Mouse (Mus musculus): ENCODE measurements at regions not wholly inside any gene's neighbourhood (a gene's known extent, or its start where the extent isn't known, plus 50 kb on each side); places are given as distances from the start of the nearest gene placed in this dataset.

GRCm38 (mm10) chr8:92132949-92133348 lies 224.5 kb upstream of the Irx5 start:
- no peak for DNase-seq (ENCODE audit: low read depth)

DNA sequence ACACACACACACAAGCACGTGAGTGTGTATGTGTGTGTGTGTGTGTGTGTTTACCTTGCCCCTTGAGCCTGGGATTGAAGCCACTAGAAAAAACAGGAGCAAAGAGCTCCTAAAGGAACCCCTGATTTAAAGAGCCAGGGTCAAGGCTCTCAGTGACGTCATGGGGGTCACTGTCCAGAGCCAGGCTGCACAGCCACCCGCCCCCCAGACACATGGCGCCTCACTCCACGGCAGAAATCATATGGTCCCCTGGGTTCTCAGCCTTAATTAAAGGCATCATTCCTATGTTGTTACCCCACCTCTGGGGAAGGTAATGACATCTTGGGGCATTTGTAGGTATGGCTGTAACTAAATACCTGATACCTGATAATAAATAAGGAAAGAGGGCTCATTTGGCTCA lies 224.9 kb upstream of the Irx5 start:
- no peak for DNase-seq (ENCODE audit: low read depth)

GRCm38 (mm10) chr8:92130025-92130557 lies 227.3 kb upstream of the Irx5 start:
- DNase-seq (ENCODE audit: low read depth), result no peak

GRCm38 (mm10) chr8:92129241-92130015 lies 228.0 kb upstream of the Irx5 start:
- DNase-seq (ENCODE audit: low read depth), result peak; percentile 80

DNA sequence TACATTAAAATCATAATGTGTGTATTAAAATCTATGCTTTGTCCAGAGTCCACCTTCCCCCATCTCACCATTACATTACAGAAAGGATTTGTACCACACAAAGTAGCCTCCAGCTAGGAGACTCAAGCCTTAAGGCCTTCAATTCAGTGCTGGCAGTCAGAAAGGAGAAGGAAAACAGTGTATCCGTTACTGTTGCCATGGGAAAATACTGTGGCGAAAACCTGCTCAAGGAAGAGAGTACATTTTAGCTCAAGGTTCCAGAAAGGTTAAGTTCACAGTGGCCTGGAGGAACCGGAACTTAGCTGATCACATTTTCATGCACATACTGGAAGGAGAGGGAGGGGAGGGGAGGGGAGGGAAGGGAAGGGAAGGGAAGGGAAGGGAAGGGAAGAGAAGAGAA lies 231.8 kb upstream of the Irx5 start:
- DNase-seq (ENCODE audit: low read depth), result no peak

- DNase-seq (ENCODE audit: low read depth), result no peak
Observed at GRCm38 (mm10) chr8:92121296-92121695, 236.1 kb upstream of the Irx5 start.

GRCm38 (mm10) chr8:92115479-92116267 lies 241.8 kb upstream of the Irx5 start:
- DNase-seq (ENCODE audit: low read depth), result no peak

- DNase-seq (ENCODE audit: low read depth), result no peak
Observed at GRCm38 (mm10) chr8:92114311-92115275, 242.8 kb upstream of the Irx5 start.

DNA sequence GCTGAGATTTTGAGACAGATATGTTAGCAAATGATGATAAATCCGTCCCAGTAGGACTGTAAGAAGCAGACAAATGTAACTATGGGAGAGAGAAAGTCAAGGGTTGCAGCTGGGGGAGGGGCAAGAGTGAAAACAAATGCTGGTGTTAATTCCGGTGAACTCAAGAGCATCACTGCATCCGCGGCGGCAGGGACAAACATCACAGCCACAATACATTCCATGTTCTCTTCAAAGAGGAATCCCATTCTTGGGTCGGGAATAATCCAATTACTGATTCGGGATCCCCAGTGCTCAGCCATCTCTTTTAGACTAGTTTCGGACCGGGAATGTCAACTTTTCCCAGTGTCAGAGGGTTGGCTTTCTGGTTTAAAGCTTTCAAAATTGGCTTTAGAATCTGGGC lies 243.5 kb upstream of the Irx5 start:
- no peak for DNase-seq (ENCODE audit: low read depth)

- DNase-seq (ENCODE audit: low read depth), result no peak
Observed at GRCm38 (mm10) chr8:92113386-92113785, 244.0 kb upstream of the Irx5 start.

DNA sequence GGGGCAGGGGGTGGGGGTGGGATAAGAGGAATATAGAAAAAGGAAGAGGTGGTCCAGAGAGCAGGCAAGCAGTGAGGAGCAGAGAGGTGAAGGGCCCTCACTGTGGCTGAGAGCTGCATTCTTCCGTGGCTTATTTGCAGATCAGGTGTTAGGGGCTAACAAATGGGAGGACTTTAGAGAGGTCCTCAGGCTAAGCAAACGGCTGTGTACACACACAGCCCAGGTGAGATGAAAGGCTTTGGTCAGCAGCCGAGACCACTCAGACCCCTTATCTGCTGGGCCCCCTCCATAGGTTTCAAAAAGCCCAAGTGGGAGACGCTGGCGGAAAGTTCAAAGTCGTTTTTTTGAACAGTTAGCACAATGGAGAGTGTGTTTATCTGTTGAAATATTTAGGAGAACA lies 252.9 kb upstream of the Irx5 start:
- DNase-seq (ENCODE audit: low read depth), result no peak

- no peak for DNase-seq (ENCODE audit: low read depth)
Observed at GRCm38 (mm10) chr8:92102521-92102920, 254.9 kb upstream of the Irx5 start.

DNA sequence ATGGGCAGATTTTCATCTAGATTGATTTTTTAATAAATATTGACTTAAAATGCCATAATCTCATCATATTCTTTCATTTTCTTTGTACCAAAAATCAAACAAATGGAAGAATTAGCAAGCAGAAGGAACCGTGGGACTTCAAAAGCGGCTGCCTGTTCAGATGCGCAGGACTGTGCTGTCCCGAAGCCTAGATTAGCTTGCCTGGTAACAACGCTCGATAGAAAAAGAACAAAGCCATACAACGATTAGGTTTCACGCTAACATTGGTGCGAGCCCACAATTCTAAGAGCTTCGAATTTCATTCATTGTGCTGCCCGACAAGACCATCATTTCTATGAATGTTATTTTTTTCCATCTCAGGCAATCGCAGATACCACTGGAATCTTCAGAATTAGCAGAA lies 262.1 kb upstream of the Irx5 start:
- no peak for DNase-seq (ENCODE audit: low read depth)

- DNase-seq (ENCODE audit: low read depth), result no peak
Observed at GRCm38 (mm10) chr8:92084124-92084523, 273.3 kb upstream of the Irx5 start.

DNA sequence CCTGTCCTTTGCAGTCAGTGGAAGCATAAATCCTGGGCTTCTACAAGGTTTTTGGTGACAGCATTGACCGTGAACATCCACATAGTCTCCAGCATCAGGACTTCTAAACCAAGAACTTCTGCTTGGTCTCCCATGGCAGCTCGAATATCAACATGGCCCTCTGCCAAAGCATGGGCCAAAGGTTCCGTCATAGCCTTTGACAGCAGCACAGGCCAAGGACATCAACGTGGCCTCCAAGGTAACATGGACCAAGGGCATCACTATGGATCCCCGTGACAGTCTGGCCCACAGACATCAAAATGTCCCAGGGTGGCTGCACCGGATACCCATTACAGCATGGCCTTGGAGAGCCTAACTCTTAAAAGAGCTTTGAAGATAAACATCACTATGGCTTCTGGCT lies 275.5 kb upstream of the Irx5 start:
- DNase-seq (ENCODE audit: low read depth), result no peak

- DNase-seq (ENCODE audit: low read depth), result no peak
Observed at GRCm38 (mm10) chr8:92080852-92081251, 276.6 kb upstream of the Irx5 start.

GRCm38 (mm10) chr8:92077611-92078010 lies 275.7 kb upstream of the Irx3 start:
- no peak for DNase-seq (ENCODE audit: low read depth)

DNA sequence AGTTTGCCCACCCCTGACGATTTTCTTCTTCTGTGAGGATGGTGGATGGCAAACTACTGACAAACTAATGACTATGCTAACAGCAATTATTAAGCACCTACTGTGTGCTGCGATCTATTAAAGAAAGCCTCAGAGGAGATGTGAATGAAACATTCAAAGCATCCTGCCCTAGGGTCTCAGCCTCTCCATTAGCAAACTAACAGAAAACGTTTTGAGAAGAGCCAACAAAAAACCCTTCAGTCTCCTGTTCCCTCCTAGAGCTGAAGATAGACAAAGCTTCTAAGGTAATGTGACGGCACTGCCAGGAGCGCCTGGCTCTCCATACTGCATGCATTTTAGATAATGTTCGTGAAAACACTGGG lies 270.4 kb upstream of the Irx3 start:
- DNase-seq (ENCODE audit: low read depth), result no peak

- no peak for DNase-seq (ENCODE audit: low read depth)
Observed at GRCm38 (mm10) chr8:92071305-92072253, 269.7 kb upstream of the Irx3 start.

DNA sequence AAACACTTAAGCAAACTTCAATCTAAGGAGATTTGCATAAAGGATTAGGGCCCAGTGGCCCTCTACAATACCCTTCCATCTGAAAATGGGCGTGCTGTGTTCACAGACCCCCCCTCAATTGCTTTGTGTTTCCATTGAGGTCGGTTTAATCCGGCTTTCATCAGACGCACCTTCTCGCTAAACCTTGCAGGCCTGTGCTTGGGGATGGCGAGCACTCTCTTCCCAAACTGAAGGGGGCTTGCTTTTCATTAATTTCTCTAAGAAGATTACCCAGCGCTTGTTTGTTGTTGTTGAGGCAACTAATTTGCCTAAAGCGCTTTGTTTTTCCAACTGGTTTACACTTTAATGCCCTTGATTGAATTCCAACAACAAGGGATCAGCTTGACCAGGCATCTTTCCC lies 268.8 kb upstream of the Irx3 start:
- no peak for DNase-seq (ENCODE audit: low read depth)

DNA sequence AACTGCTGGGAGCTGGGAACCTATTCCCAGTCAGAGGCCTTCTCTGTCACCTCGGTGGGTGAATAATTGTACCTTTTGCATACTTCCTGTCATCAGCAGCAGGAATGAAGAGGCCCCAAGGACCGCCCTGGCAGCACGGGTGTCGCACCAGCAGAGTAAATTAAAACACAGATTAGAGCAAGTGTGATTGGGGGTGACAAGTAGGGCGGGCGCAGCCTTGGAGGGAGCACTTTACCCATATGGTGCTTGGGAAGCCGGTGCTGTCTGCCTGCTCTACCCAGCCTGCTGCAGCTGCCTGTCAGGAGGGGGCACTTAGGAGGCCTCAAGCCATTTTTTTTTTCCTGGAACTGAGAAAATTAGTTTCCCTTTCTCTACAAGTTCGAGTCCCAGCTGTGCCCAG lies 264.6 kb upstream of the Irx3 start:
- no peak for DNase-seq (ENCODE audit: low read depth)

All from fibroblast of lung, adult 2 months (primary cell).